Mouse (Mus musculus): ENCODE measurements around the gene Strip2. TPM values are rescaled to one million over a fixed set of nuclear protein-coding genes. Genes with fewer than 3 reads are reported as not detected.

The Strip2 gene
- total and polyA plus RNA-seq, 3 experiments, result 0.42 to 1.4 (median 1.3) TPM

DNA sequence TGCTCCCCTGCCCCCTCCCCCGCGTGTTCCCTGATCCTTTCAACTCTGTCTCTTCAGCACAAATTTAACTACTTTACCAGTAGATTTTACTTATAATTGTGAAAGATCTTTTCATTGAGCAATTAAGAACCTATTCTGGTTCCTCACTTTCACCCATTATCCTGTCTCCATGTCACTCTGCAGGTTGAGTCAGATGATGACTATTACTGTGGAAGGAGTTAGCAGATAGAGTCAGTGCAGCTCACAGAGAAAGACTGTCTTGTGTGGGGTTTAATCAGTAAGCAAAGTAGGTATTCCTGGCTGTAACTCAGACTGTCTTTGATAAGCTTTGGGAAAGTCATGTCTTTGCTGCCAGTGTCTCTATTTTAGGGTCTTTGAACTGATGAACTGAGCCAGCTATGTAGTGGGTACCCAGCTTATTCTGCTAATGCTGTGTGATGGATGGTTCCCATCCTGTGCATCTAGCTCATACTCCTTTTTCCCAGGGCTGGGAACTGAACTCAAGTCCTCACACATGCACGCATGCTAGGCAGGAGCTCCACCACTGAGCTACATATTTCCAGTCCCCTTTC lies 13.4 kb upstream of the Strip2 start:
- Histone ChIP-seq H3K27me3 (replicated peaks) (no peaks in the 10 kb centered on the region), H3K4me1 (ENCODE audit: control insufficient read depth in 1 of 2, insufficient read depth in 2 of 2) (peaks cover 2 to 19% of the 10 kb centered on the region in 2 experiments; a peak in 2 of 4 replicates), H3K9me3 (replicated peaks; ENCODE audit: low read length) (no peaks in the 10 kb centered on the region), H3K4me2 (ENCODE audit: insufficient read depth, low read depth, poor library complexity, severe bottlenecking) (no peak overlapping the region), H3K4me3 (replicated peaks in 1 of 3; ENCODE audit: low read depth in 2 of 3, low read length in 2 of 3, poor library complexity in 1 of 3) (no peak overlapping the region), H3K9ac (ENCODE audit: insufficient read depth, low read depth) (no peak overlapping the region), H3K36me3 (replicated peaks in 1 of 2; ENCODE audit: control insufficient read depth in 1 of 2, insufficient read depth in 1 of 2, low read length in 1 of 2) (peaks cover 31 to 89% of the 10 kb centered on the region in 2 experiments), H3K27ac (ENCODE audit: insufficient read depth, low read depth) (no peak overlapping the region), H3K79me2 (replicated peaks; ENCODE audit: control insufficient read depth, extremely low read depth, insufficient read depth, poor library complexity, severe bottlenecking) (no peaks in the 10 kb centered on the region)
- TF ChIP-seq GABPA (IDR thresholded peaks at IDR 0.05; ENCODE audit: insufficient replicate concordance, low read depth, low read length), result no peak
- no peak for TF ChIP-seq UBTF (IDR thresholded peaks at IDR 0.05; ENCODE audit: low read depth, low read length)
- no peak for TF ChIP-seq ZMIZ1 (IDR thresholded peaks at IDR 0.05; ENCODE audit: low read depth, low read length)
- TF ChIP-seq E2F4 (IDR thresholded peaks at IDR 0.05; ENCODE audit: insufficient replicate concordance, low read depth, low read length), result no peak
- no peak for TF ChIP-seq RCOR1 (conservative IDR thresholded peaks at IDR 0.05; ENCODE audit: low read depth, low read length)
- TF ChIP-seq USF2 (conservative IDR thresholded peaks at IDR 0.05; ENCODE audit: low read depth, low read length), result no peak
- TF ChIP-seq ELF1 (IDR thresholded peaks at IDR 0.05; ENCODE audit: low read depth, low read length), result no peak
- no peak for TF ChIP-seq JUN (IDR thresholded peaks at IDR 0.05; ENCODE audit: insufficient read depth, low read depth, low read length)
- TF ChIP-seq MXI1 (IDR thresholded peaks at IDR 0.05; ENCODE audit: low read depth, low read length), result no peak
- no peak for TF ChIP-seq MEF2A (IDR thresholded peaks at IDR 0.05; ENCODE audit: borderline replicate concordance, low read depth, low read length)
- no peak for TF ChIP-seq ETS1 (conservative IDR thresholded peaks at IDR 0.05; ENCODE audit: low read depth, low read length)
- TF ChIP-seq CHD1 (IDR thresholded peaks at IDR 0.05; ENCODE audit: low read depth, low read length), result no peak
- no peak for TF ChIP-seq CTCF (conservative IDR thresholded peaks at IDR 0.05 in 1 of 2, IDR thresholded peaks at IDR 0.05 in 1 of 2; ENCODE audit: low read depth in 2 of 2, low read length in 2 of 2)
- in situ Hi-C loops (cut with MboI; ENCODE audit: low pct_ligation_motif_present, low pct_unique_long_range_greater_than_20kb, low sequenced_read_pairs) (no loop called here), dilution Hi-C loops (cut with MboI; ENCODE audit: extremely low pct_ligation_motif_present, extremely low pct_unique_long_range_greater_than_20kb, low sequenced_read_pairs) (no loop called here)
- no peak for DNase-seq (ENCODE audit: extremely low read depth)

- Histone ChIP-seq H3K27ac (ENCODE audit: insufficient read depth, low read depth) (no peak overlapping the region), H3K79me2 (replicated peaks; ENCODE audit: control insufficient read depth, extremely low read depth, insufficient read depth, poor library complexity, severe bottlenecking) (no peaks in the 10 kb centered on the region), H3K27me3 (replicated peaks) (no peaks in the 10 kb centered on the region), H3K4me3 (replicated peaks in 1 of 3; ENCODE audit: low read depth in 2 of 3, low read length in 2 of 3, poor library complexity in 1 of 3) (no peak overlapping the region), H3K36me3 (replicated peaks in 1 of 2; ENCODE audit: control insufficient read depth in 1 of 2, insufficient read depth in 1 of 2, low read length in 1 of 2) (peaks cover 34 to 89% of the 10 kb centered on the region in 2 experiments), H3K4me2 (ENCODE audit: insufficient read depth, low read depth, poor library complexity, severe bottlenecking) (no peak overlapping the region), H3K9ac (ENCODE audit: insufficient read depth, low read depth) (no peak overlapping the region), H3K9me3 (replicated peaks; ENCODE audit: low read length) (no peaks in the 10 kb centered on the region), H3K4me1 (ENCODE audit: control insufficient read depth in 1 of 2, insufficient read depth in 2 of 2) (peaks cover 2 to 19% of the 10 kb centered on the region in 2 experiments; a peak in 2 of 4 replicates)
- in situ Hi-C loops (cut with MboI; ENCODE audit: low pct_ligation_motif_present, low pct_unique_long_range_greater_than_20kb, low sequenced_read_pairs) (no loop called here), dilution Hi-C loops (cut with MboI; ENCODE audit: extremely low pct_ligation_motif_present, extremely low pct_unique_long_range_greater_than_20kb, low sequenced_read_pairs) (no loop called here)
- TF ChIP-seq ELF1 (IDR thresholded peaks at IDR 0.05; ENCODE audit: low read depth, low read length) (no peak), ZNF384 (IDR thresholded peaks at IDR 0.05; ENCODE audit: low read depth, low read length) (no peak), NELFE (IDR thresholded peaks at IDR 0.05; ENCODE audit: low read depth, low read length) (no peak), CTCF (conservative IDR thresholded peaks at IDR 0.05 in 1 of 2, IDR thresholded peaks at IDR 0.05 in 1 of 2; ENCODE audit: low read depth in 2 of 2, low read length in 2 of 2) (no peak), IRF4 (IDR thresholded peaks at IDR 0.05; ENCODE audit: low read depth, low read length) (no peak), CHD2 (IDR thresholded peaks at IDR 0.05; ENCODE audit: low read length) (no peak), ETS1 (conservative IDR thresholded peaks at IDR 0.05; ENCODE audit: low read depth, low read length) (no peak), MAX (IDR thresholded peaks at IDR 0.05; ENCODE audit: low read length) (no peak), RAD21 (IDR thresholded peaks at IDR 0.05; ENCODE audit: low read depth, low read length) (no peak), MYC (IDR thresholded peaks at IDR 0.05; ENCODE audit: low read depth, low read length) (no peak), ZMIZ1 (IDR thresholded peaks at IDR 0.05; ENCODE audit: low read depth, low read length) (no peak), JUN (IDR thresholded peaks at IDR 0.05; ENCODE audit: insufficient read depth, low read depth, low read length) (no peak), BHLHE40 (IDR thresholded peaks at IDR 0.05; ENCODE audit: low read depth, low read length) (no peak)
- DNase-seq (ENCODE audit: extremely low read depth), result no peak
These were observed 12.5 kb upstream of the Strip2 start for GRCm38 (mm10) chr6:29904281-29904680.
